Mouse (Mus musculus) brain, embryonic 14.5 days (tissue): ENCODE data around the gene Olfr70.

Experiments
- CTCF ChIP-seq: fragments of 200-500 bp; IDR thresholded peaks from 2 replicates; pipeline ENCODE4 v1.5.1; 2012; ENCODE audit warnings: inconsistent platforms, mild to moderate bottlenecking, moderate library complexity, borderline replicate concordance; ENCODE audit not compliant: insufficient read depth, insufficient read length; ENCODE audit errors: extremely low read depth
- POLR2A ChIP-seq: fragments of 200-500 bp; IDR thresholded peaks from 2 replicates; pipeline ENCODE4 v1.6.1; 2012; ENCODE audit warnings: mild to moderate bottlenecking, inconsistent platforms, borderline replicate concordance; ENCODE audit not compliant: poor library complexity, insufficient read depth, insufficient read length, severe bottlenecking; ENCODE audit errors: extremely low read depth

DNA sequence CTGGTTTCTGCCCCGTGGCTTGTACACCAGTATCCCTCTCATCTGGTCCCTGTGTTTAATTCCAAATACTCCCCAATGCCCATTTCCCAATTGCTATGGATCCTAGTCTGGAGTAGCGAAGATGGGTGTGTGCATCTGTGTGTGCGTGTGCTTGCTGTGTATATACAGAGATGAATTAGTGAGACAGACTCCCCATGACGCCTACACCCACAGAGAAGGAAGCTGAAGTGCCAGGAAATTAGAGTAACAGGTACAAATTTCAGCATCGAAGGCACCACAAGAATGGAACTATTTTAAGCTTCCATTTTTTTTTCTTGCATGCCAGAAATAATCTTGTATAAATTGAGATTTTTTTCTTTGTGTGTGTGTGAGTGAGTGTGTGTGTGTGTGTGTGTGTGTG, 9.6 kb downstream of the Olfr70 start:
- TF ChIP-seq POLR2A (no peak), CTCF (no peak)
